Mouse (Mus musculus) heart, adult 2 months (tissue): Measurements from ENCODE around the gene Ube2e1.

Experiments used
- CTCF ChIP-seq: fragments of 200-600 bp; IDR thresholded peaks from 2 replicates; pipeline ENCODE4 v1.8.1; 2022; ENCODE audit warnings: antibody characterized with exemption, mild to moderate bottlenecking, moderate library complexity
- EP300 ChIP-seq: fragments of 200-500 bp; IDR thresholded peaks from 2 replicates; pipeline ENCODE4 v1.6.1; 2011; ENCODE audit warnings: low read depth, low read length, control low read depth; ENCODE audit not compliant: insufficient read depth

- peak; percentile 43 for TF ChIP-seq CTCF
- TF ChIP-seq EP300, result peak; percentile 18; the same call in 1 of the 2 replicates
Measured at GRCm38 (mm10) chr14:18238750-18239731, 92.6 kb downstream of the Ube2e1 start, which contains the start of gene Nr1d2.
